Mouse (Mus musculus): ENCODE data around the gene Dkk2. TPM values are rescaled to one million over a fixed set of nuclear protein-coding genes. Genes with fewer than 3 reads are reported as not detected.

The Dkk2 gene
- total RNA-seq (2023), result not detected in 2 replicates

GRCm38 (mm10) chr3:132085112-132085822 lies at the start of gene Dkk2:
Gene Dkk2 (plus strand): TSS chr3:132085292.

All from neutrophil, adult 65 days (primary cell).